Mouse (Mus musculus) lung, adult 2 months (tissue): ENCODE data around the gene 4933434E20Rik.

Experiments
- CTCF ChIP-seq: fragments of 200-500 bp; IDR thresholded peaks from 2 replicates; pipeline ENCODE4 v1.5.1; 2011; ENCODE audit warnings: mild to moderate bottlenecking, low read length, control low read depth; ENCODE audit not compliant: insufficient read depth
- POLR2A ChIP-seq: fragments of 200-500 bp; IDR thresholded peaks from 2 replicates; pipeline ENCODE4 v1.6.1; 2011; ENCODE audit warnings: low read depth, mild to moderate bottlenecking, control low read depth, low read length, borderline replicate concordance; ENCODE audit errors: extremely low read depth

DNA sequence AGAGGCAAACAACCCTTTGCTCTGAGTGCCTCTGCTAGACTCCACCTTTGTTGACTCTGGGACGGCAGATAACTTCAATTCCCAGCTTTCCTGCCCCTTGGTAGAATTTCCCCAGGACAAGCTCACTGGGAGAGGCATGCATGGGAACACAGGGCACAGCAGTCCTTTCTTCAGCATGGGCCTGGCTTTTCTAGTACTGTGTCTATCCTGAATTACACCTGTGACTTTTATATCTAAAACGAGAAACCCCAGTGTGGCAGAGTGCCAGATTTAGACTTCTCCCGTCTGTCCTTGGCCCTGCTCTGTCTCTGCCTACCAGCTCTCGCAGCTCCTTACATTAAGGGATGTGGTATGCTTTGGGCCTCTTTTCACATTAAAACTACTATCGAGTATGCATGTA lies 31.6 kb downstream of the 4933434E20Rik start:
- TF ChIP-seq POLR2A: no peak
- TF ChIP-seq CTCF: no peak
